Mouse (Mus musculus) embryo, embryonic 11.5 days (tissue): ENCODE measurements around the gene Mgat4a.
"Not testable (repeated sequence)": the region's sequence is repeated elsewhere in the genome, so short reads cannot be mapped to it uniquely, and the experiment has no call there.

Experiments
- DNase-seq: peaks from one replicate; pipeline ENCODE4 v3.0.0-alpha.2; 2012; ENCODE audit warnings: low read depth, low spot score

Gene Mgat4a

DNA sequence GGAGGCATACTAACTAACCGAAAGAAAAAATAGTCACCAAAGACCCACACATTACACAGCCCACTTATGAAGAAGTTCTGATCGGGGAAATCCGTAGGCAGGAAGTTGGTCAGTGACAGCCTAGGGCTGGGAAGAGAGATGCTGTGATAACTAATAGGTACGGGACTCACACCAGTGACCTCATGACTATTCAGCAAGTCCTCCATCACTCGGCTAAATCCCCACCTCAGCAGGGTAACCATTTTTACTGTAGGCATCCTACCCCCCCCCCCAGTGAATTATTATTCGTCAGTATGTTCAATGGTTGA, 8.3 kb downstream of the Mgat4a start:
- DNase-seq = no peak

DNA sequence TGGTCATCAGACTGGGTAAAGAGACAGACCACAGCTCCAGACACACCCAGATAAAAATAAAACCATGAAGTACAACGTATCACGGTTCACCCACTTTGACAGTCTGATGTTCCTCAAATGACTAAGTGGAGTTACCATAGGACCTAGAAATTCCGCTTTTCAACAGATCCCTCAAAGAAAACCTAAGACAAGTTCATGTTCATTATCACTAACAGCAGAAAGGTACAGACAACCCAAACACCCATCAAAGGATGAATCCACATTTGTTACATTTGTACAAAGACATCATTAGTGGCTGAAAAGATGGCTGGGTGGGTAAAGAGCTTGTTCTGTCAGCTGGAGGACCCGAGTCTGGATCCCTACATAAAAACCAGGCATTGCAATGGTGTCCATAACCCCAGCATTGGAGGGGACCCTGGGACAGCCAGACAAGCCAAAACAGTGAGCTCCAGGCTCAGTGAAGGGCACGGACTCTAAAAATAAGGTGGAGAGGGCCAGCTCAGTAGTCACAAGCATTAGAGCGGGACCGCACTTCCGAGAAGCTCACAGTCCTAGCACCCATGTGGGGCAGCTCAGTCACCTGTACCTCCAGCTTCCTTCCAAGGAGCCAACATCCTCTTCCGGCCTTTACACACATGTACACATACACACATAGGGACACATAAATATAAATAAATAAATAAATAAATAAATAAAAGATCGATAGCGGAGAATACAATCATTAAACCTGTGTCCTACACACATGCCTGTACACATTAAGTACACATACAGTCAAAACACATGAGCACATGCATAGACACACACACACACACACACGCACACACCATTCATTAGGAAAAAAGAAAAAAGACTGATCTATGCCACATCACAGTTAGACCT, 8.9 kb downstream of the Mgat4a start:
- no peak for DNase-seq

DNA sequence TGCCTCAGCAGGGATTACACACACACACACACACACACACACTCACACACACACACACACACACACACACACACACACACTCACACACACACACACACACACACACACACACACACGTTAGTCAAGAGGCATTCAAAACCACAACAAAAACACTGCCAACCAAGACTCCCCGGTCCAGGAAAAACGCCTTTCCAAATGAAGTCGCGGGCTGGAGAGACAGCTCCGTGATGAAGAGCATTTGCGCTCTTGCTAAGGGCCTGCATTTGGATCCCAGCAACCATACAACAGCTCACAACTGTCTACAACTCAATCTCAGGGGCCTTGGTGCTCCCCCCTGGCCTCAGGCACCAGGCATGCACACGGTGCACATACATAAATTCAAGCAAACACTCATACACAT, 10.8 kb downstream of the Mgat4a start:
- no peak for DNase-seq

DNA sequence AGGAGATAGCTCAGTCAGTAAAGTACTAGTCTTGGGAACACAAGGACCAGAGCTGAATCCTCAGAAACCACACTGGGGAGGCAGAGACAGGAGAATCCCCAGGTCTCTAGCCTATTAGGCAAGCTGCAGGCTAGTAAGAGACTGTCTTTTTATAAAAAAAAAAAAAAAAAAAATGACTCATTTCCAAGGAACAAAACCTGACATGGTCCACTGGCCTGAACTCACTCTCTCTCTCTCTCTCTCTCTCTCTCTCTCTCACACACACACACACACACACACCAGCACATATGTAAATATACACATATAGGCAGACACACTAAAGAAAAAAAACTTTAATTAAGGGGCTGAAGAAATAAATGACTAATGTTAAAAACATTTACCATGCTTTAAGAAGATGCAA, 14.6 kb downstream of the Mgat4a start:
- DNase-seq = no peak

DNA sequence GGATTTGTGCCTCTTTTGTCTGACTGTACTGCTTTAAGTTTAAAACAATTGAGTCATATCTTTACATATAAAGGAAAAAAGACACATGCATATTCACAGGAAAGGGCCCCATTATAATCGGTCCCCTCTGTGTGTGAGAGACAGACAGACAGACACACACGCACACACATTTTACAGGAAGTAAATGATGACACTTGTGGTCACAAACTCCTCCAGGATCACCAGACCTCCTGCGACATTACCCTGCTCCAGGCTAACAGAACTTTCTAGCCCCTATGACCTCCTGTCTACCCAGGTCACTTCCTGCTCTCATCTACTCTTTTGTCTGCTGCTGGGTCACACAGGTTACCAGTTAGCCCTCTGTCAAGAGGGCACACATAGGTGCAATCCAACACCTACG, 16.1 kb downstream of the Mgat4a start:
- DNase-seq = no peak

DNA sequence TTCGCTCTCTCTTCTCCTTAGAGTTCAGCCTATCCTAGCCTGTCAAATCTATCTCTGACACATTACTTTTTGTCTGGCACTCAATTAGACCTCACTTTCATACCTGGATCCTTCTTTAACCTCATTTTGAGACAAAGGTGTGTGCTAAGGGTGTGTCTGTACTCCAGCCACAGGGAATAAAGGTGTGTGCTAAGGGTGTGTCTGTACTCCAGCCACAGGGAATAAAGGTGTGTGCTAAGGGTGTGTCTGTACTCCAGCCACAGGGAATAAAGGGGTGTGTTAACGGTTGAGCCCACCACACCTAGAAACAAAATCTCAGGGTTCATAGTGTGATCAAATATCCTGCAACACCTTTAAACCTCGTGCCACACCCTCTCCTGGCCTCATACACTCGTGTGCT, 16.7 kb downstream of the Mgat4a start:
- DNase-seq = not testable (repeated sequence)

DNA sequence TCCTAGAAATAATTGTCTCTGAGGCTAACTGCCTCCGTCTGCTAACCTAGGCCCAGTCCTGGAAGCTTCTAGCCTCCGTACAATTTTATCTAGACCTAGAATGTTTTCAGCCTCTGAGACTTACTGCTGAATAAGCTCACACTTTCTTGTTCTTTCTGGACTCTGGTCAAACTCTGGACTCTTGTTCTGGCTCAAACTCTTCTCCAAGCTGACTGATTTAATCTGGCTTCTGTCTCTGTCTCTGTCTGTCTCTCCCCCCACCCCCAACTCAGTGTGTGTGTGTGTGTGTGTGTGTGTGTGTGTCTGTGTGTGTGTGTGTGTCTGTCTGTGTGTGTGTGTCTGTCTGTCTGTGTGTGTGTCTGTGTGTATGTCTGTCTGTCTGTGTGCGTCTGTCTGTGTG, 17.3 kb downstream of the Mgat4a start:
- DNase-seq = not testable (repeated sequence)

DNA sequence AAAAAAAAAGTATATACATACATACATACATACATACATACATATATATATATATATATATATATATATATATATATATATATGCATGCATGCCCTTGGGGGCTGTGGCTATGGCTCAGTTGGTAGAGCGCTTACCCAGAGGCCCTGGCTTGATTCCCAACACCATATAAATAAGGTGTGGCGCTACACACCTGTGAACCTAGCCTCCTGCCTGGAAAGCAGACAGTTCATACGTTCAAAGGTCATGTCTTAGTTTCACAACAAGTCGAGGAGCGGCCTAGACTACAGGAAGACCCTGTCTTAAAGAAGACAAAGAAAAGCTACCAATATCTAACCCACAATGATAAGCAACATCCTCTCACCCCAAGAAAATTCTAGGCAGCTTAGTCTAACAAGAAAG, 18.7 kb downstream of the Mgat4a start:
- no peak for DNase-seq

DNA sequence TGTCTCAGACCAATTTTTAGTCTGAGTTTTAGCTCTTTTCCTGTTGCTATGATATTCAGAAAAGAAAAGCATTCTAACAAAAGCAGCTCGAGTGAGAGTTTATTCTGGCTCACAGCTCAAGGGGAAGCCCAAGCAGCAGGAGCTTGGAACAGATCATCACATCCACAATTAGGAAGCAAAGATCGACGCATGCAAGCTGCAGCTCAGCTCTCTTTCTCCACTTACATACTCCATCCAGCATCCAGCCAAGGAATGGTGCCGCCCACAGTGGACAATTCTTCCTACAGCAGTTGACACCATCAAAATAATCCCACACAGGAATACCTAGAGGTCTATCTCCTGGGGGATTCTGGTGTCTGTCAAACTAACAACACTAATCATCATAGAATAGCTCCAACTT, 22.0 kb downstream of the Mgat4a start:
- no peak for DNase-seq

DNA sequence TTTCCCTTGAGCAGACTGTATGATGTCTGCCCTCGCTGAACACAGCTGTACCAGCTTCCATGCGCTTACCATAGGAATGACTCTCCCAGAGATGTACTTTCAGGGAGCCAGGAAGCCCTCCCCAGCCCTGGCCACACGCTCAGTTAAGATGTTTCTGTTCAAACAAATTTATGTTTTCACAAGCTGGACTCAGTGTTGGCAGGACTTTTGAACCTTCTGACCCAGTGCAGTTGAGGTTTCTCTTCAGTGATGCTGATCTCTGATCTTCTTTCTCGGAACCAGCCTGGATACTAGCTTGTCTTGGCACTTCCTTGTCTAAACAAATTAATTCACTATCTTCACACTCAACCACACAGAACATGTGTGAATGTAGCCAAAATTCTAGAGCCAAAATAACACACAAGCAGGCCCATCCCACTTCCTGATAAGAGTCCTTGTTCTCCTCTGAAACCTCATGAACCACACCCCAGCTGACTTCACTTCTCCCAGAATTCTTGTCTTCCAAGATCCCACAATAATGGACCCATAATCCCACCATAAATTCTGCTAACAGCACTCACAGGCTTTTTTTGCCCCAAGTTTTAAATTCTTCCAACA, 22.6 kb downstream of the Mgat4a start:
- DNase-seq = no peak

DNA sequence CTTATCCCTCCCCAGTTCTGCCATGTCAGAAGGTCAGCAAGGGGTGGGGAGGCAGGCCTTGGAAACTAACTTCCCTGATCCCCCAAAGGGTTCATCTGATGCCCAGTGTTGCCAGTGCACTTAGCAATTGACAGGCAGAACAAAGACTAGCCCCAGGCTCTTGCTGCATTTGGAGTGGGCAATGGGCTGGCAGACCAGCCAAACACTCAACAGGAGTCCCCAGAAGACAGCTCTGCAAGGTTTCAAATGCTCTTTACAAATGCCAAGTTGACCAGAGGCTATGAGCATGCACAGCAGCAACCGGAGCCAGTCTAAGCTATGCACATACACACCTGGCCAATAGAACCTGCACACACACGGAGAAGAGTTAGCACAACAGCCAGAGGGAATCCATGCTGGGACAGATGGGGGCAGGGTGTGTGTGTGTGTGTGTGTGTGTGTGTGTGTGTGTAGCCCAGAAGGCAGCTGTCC, 27.8 kb downstream of the Mgat4a start:
- DNase-seq = no peak

DNA sequence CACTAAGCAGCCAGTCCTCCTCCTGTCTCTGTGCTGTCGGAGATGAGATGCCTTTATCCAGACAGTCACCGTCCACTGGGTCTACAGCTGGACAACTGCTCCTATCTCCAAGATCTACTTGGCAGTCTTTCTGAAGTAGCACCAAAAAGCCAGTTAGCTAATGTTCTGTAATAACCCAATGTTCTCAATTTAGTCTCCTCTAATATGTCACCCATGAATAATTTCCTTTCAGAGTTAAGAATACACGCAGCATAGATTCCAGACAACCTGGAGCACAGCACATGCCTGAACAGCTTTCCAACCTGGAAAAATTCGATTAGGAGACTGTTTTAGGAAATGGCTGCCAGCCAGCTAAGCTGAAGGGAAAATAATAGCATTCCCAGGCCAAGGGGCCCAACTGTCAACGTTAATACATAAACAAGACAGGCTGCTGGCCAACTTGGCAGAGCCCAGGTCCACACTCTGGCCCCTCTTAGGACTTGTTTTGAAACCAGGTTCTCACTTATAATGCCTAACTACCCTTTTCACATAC, 28.6 kb downstream of the Mgat4a start:
- DNase-seq = no peak

DNA sequence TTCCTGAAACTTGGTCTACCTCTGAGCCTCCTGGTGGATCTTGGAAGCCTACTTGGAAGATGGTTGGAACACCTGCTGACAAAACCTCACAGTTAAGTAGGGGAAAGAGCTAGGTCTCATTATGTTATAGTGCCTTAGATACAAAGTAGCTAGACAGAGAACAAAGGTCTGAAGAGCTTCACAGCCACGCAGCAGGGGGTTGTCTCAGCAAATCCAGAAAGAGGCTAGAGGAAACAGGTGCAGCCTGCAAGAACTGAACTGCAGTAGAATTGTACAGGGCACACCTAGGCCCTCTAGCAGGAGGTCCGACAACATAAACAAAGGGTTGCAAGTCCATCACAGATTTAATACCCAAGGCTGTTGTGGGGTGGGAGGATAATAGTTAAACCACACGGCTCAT, 30.6 kb downstream of the Mgat4a start:
- DNase-seq = no peak

DNA sequence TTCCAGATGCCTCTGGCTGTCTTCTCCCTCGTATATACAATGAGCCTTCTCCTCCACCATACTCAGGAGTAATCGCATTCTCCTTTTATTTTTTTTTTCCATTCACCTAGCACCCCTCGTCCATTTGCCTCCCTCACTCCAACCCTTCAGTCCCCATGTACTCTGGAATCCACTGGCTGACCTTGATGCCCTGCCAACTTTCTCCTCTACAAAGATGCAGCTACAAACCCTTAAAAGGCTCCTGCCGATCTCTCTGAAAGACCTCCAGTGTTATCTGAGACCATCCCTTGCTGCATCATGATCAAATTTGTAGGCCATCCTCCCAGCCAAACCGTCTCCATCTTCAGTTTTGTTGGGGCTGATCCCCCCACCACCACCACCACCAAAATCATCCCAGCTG, 31.4 kb downstream of the Mgat4a start:
- no peak for DNase-seq

DNA sequence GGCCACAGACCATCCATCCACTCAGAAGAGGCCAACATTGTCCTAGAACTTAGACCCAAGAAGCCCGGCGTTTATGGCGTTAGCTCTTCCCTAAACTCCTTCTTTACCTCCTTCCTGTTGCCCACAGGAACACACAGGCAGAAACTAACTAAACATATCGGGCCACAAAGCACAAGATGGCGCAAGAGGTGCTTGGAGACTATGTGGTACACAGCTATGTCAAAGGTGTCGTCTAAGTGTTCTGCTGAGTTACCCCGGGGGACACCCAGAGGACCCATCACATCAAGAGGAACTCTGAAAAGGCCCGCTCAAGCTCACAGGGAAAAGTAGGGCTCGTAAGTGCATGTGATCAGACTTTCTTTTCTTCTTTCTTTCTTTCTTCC, 35.5 kb downstream of the Mgat4a start:
- no peak for DNase-seq

DNA sequence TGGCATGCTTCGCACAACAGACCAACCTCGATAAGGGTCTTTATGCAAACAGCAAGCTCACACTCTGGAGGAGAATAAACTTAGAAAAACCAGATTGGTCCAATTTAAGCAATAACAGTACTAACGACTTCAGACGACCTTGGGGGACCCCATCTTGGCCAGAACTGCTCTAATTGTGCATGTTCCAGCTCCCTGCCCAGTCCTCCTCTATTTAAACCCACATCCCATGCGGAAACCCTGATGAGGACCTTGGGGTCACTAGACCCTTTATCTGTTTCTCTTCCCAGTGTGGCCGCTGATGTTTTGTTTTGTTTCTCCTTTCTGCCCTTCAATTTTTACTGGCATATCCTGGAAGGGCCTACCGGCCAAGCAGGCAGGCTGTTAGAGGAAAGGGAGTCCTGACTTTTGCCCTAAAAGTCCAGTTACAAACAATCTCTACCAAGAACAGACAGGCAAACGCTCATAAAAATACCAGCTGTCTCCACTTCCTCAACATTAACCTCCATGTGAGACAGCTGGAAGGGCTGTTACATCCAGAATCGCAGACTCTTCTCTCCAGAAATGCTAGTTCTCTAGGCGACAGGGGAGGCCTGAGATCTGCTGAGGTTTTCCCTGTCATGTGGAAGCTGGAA, 36.0 kb downstream of the Mgat4a start:
- DNase-seq = no peak

DNA sequence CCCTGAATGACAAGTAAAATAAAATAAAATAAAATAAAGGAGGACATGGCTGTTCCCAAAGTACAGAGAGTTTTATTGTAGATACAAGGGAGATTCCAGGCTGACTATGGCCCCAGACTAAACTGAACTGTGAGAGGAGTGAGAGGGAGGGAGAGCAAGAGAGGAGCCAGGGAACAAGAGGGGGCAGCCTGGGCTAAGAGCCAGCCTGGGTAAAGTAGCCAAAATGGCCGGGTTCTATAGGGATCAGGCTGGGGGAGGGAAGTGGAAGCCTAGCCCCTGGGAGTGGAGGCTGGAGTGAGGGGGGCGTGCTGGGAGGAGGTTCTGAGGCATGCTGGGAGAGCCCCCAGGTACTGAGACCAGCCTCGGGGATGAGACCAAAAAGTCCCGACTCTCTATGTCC, 37.2 kb downstream of the Mgat4a start:
- DNase-seq = no peak

DNA sequence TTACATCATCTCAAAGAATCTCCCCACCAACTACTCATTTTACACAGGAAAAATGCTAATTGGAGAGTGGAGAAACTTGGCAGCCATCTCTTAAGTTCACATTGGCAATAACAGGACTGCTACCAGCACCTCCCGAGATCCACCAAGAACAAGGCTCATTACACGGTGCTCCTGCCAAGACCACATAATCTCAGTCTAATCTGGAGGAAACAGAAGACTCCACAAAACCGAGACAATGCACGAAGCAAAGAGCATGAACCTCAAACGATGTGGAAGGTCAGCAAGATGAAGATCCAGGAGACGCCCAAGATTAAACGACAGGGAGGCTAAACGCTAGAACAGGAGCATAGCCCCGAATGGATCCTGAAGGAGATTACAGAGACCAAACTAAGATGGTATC, 38.5 kb downstream of the Mgat4a start:
- DNase-seq = no peak

DNA sequence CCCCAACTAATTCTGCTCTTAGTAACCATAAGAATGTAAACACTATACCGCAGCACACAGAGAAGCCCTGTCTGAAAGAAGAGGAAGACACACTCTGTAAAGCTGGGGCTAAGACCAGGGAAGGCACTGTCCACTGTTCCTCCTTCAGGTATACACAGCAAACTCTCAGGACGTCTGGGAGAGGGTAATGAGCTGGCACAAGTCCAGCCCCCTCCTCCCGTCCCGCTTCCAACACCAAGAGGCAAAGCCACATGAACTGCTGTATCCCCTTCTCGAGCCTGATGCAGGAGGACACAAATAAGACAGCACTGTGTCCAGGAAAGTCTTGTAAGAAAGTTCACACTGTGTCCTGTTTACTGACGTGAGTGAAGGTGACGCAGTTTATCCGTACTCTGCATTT, 40.1 kb downstream of the Mgat4a start:
- no peak for DNase-seq

DNA sequence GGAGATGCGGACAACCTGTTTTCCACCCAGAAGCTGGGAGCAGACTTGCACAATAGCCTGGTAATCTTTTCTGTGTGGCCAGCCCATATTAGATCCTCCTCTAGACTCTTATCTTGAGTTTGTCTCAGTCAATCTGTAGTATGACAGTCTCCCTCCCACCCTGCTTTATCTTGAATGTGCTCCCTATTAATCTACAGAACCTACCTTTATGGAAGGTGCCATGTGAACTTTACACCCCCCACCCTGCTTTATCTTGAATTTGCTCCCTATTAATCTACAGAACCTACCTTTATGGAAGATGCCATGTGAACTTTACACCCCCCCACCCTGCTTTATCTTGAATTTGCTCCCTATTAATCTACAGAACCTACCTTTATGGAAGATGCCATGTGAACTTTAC, 41.4 kb downstream of the Mgat4a start:
- not testable (repeated sequence) for DNase-seq

DNA sequence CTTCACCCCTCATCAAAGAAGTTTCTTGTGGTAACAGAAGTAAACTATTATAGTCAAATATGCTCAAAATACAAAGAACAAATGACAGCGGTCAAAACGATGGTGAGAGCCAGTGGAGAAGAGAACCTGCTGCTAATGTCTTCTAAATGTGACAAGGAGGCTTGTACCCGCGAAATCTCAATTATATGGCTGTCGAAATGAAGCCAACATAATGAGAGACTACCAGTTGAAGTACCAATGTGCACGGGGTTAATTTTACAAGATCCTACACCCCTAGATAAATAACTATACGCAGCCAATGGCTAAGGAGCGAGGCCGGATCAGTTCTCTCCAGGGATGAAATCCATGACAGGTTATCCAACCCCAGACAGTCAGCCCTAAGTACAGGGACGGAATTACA, 41.9 kb downstream of the Mgat4a start:
- no peak for DNase-seq

DNA sequence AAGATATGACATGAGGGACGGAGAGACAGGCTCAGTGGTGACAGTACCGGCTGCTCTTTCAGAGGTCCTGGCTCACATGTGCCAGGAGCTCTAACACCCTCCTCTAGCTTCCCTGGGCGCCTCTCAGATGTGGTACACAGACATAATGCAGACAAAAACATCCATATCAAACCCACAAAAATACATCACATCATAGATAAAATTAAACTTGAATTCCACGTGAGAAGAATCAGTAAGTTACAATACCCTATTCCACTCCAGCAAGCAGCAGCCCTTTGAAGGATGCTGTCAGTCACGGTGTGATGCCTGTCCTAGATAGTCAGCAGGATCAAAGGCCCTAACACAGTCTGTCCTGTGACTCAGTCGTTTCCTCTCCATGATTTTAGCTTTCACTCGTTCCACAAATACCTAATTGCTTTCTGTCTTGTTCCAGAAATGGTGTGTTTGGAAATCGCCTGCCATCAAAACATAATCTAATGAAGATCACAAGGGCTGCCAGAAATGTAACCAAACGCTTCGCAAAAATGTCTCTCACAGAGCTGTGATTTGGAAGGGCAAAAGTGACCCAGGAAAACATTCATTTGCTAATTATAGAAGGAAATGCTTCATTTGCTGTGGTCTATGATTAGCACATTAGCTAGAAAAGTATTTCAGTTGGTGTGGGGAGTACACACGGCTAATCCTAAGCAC, 44.1 kb downstream of the Mgat4a start:
- no peak for DNase-seq
